Mouse (Mus musculus) kidney, adult 2 months (tissue): ENCODE data around the gene Igf2bp1.

Experiments used
- CTCF ChIP-seq: fragments of 200-500 bp; conservative IDR thresholded peaks from 2 replicates; pipeline ENCODE4 v1.5.1; 2011; ENCODE audit warnings: low read depth, mild to moderate bottlenecking, control low read depth, low read length, moderate library complexity, mixed read lengths; ENCODE audit not compliant: insufficient read depth, insufficient read length
- POLR2A ChIP-seq: fragments of 200-500 bp; IDR thresholded peaks from one replicate; pipeline ENCODE4 v1.6.1; 2011; ENCODE audit warnings: low read depth, low read length, control low read depth

DNA sequence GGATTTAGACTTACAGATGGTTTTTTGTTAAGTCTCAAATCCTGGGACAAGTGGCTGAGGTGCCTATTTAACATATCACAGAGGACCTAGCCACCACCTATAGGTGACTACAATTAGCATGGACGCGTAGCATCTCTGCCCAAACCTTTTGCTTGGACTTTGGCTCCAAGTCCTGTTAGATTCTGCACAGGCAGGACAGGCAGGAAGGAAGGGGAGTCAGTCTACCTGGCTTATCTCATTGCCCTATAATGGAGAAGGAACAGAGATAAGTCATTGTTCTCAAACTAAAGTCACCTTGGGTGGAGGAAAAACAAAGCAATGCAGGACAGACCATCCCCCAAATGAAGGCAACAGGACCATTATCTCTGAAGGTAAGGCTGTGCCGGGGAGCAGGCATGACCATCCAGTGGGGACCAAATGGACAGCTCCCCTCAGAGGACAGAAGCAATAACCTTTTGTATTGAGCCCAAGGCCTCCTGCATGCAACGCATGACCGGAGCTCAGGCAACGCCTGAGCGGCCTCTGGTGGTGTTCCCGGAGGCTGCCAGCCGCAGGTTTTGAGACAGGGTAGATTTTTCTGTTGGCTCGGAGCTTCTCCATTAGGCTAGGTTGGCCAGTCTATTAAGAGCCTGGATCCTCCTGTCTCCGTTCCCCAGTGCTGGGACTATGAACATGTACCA lies 65.8 kb downstream of the Igf2bp1 start:
- TF ChIP-seq CTCF, result no peak; the same call in 1 of the 2 replicates
- TF ChIP-seq POLR2A, result no peak
